Comparison of ENCODE assay signal across 20 mouse cellular contexts in the genomic region with DNA sequence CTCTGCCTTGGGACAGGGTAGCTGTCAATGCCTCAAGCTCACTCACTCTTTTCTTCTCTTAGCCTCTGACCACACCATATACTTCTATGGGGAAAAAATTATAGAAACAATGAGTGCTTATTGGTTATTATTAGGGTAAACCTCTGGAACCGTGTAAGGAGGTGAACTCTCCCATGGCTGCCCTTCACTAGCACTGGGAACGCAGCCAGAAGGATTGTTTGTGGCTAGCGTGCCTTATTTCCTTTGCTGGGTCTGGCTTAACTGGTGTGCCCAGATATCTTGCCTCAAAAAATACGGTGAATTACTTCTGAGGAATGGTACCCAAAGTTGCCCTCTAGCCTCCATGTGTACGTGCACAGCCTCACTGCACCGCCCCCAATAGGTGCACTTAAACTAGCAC. TPM values are rescaled to one million over a fixed set of nuclear protein-coding genes. Genes with fewer than 3 reads are reported as not detected.
DNase-seq lines count a peak whose midpoint lies in the region; ATAC-seq and TF ChIP-seq lines count a peak whose summit lies in the region.
"Had no signal": no experiment of that assay in that cellular context is flagged by ENCODE, and none has a peak within 500 bp of the region (broad histone marks: within the 10 kb centered on the region; RNA-seq: fewer than 3 reads in every experiment).

No protein-coding gene starts in this region.

- TF ChIP-seq POLR2A in olfactory bulb, adult 2 months (IDR thresholded peaks at IDR 0.05; ENCODE audit: insufficient read depth, low read depth, low read length): no peak

- H3K4me1 ChIP-seq in kidney, embryonic 14.5 days (ENCODE audit: control insufficient read depth, insufficient read depth, low read length): no peaks in the 10 kb centered on the region
- H3K4me1 ChIP-seq in brown adipose tissue, adult 24 weeks (ENCODE audit: control insufficient read depth, insufficient read depth, insufficient read length, low read length): peaks cover 24% of the 10 kb centered on the region
- H3K4me1 ChIP-seq in olfactory bulb, adult 2 months (ENCODE audit: control insufficient read depth, insufficient read depth, low read length): 0 out of 2 replicates have a peak, but pooled peaks cover 3% of the 10 kb centered on the region
- H3K4me1 ChIP-seq: embryonic facial prominence, embryonic 12.5 days; hindbrain, embryonic 15.5 days had no signal

- H3K4me3 ChIP-seq in kidney, embryonic 14.5 days (ENCODE audit: low read length): no peak overlapping the region
- no peak overlapping the region for H3K4me3 ChIP-seq in brown adipose tissue, adult 24 weeks (ENCODE audit: insufficient read depth, low read depth, low read length)
- no peak overlapping the region for H3K4me3 ChIP-seq in olfactory bulb, adult 2 months (ENCODE audit: insufficient read depth, low read depth, low read length)
- H3K4me3 ChIP-seq: embryonic facial prominence, embryonic 12.5 days; heart, embryonic 12.5 days; hindbrain, embryonic 15.5 days; midbrain, embryonic 13.5 days; myocyte; neural tube, embryonic 15.5 days had no signal

- H3K27me3 ChIP-seq in kidney, embryonic 14.5 days (ENCODE audit: control insufficient read depth, insufficient read depth, low read length): no peaks in the 10 kb centered on the region
- H3K27me3 ChIP-seq: embryonic facial prominence, embryonic 12.5 days; heart, embryonic 12.5 days; hindbrain, embryonic 15.5 days; midbrain, embryonic 13.5 days; neural tube, embryonic 15.5 days had no signal

- DNase-seq in kidney, adult 18-20 months: peak; percentile 47
- peak; percentile 34 for DNase-seq in urinary bladder, postnatal 14 days (ENCODE audit: low spot score)
- no peak for DNase-seq in urinary bladder, postnatal 10 days (ENCODE audit: low spot score)
- DNase-seq in spleen, adult 18-20 months: no peak
- DNase-seq in layer of hippocampus, postnatal 25 days (ENCODE audit: extremely low spot score in 1 of 2, low spot score in 1 of 2): no peak
- DNase-seq: cerebellum, adult 11-12 months; liver; liver, postnatal 0 days; thymus, postnatal 36 days had no signal

- ATAC-seq in kidney, embryonic 14.5 days (ENCODE audit: low FRiP score, low TSS enrichment): no peak
- ATAC-seq: forebrain, embryonic 16.5 days; liver, postnatal 0 days; midbrain, embryonic 13.5 days had no signal

- WGBS in kidney, embryonic 14.5 days: 86% methylated on average over 6 of the region's 6 CpGs
- 56% methylated on average over 6 of the region's 6 CpGs for WGBS in olfactory bulb, adult 2 months

- no peaks in the 10 kb centered on the region for H3K36me3 ChIP-seq in kidney, embryonic 14.5 days (ENCODE audit: control insufficient read depth, insufficient read depth, low read length)
- H3K36me3 ChIP-seq: embryonic facial prominence, embryonic 12.5 days; hindbrain, embryonic 15.5 days; midbrain, embryonic 13.5 days; neural tube, embryonic 15.5 days had no signal

- no peak overlapping the region for H3K27ac ChIP-seq in kidney, embryonic 14.5 days (ENCODE audit: low read depth, low read length)
- peak overlapping the region; percentile 97 for H3K27ac ChIP-seq in brown adipose tissue, adult 24 weeks (replicated peaks; ENCODE audit: low read depth, low read length)
- 0 out of 2 replicates have a peak overlapping the region, but pooled peaks have one; percentile 20 for H3K27ac ChIP-seq in olfactory bulb, adult 2 months (ENCODE audit: insufficient read depth, low read depth, low read length)
- H3K27ac ChIP-seq: embryonic facial prominence, embryonic 12.5 days; hindbrain, embryonic 15.5 days; kidney, postnatal 0 days; midbrain, embryonic 13.5 days; neural tube, embryonic 15.5 days had no signal

- no peak overlapping the region for H3K4me2 ChIP-seq in kidney, embryonic 14.5 days (replicated peaks; ENCODE audit: low read depth, low read length)
- H3K4me2 ChIP-seq: embryonic facial prominence, embryonic 12.5 days; heart, embryonic 12.5 days; hindbrain, embryonic 15.5 days; midbrain, embryonic 13.5 days; neural tube, embryonic 15.5 days had no signal

- no peaks in the 10 kb centered on the region for H3K9me3 ChIP-seq in kidney, embryonic 14.5 days (ENCODE audit: control insufficient read depth, low read length)
- H3K9me3 ChIP-seq: hindbrain, embryonic 15.5 days; midbrain, embryonic 13.5 days; neural tube, embryonic 15.5 days had no signal

- no peak for TF ChIP-seq CTCF in olfactory bulb, adult 2 months (IDR thresholded peaks at IDR 0.05; ENCODE audit: insufficient read depth, low read depth, low read length)

- H3K9ac ChIP-seq in kidney, embryonic 14.5 days (ENCODE audit: low read depth, low read length): no peak overlapping the region
- H3K9ac ChIP-seq: embryonic facial prominence, embryonic 12.5 days; heart, embryonic 12.5 days; hindbrain, embryonic 15.5 days; liver, postnatal 0 days; midbrain, embryonic 13.5 days; neural tube, embryonic 15.5 days had no signal

RNA-seq across cellular contexts. Expression of a gene that starts 43.4 kb away (rescaled TPM):
- polyA plus RNA-seq in kidney, embryonic 14.5 days (2014; fragmentation: Nextera tagmentation; extraction: Ambion mirVana): 3.7 and 7.0 TPM in 2 replicates
- polyA plus RNA-seq in brown adipose tissue, adult 24 weeks (2012; ENCODE audit: insufficient read depth, insufficient read length, missing spikeins): 10.4 and 10.5 TPM in 2 replicates
- not detected in 2 replicates for polyA plus RNA-seq in olfactory bulb, adult 2 months (2012; ENCODE audit: insufficient read depth, insufficient read length, low replicate concordance, missing spikeins)
- 1 to 10 TPM; 8.1 to 8.7 TPM for total RNA-seq in layer of hippocampus, postnatal 25 days (2021)

Comparison
In these comparisons a context has a peak if more than half of its experiments do, and no peak if none do; other contexts are left out.
1. DNase-seq: peak in kidney, adult 18-20 months (single experiment) and urinary bladder, postnatal 14 days (single experiment); none in urinary bladder, postnatal 10 days (single experiment), spleen, adult 18-20 months (0 of 2) and layer of hippocampus, postnatal 25 days (0 of 2).